ENCODE assay signal across 8 mouse cellular contexts in genomic region chr13:69740331-69741285, GRCm38 (mm10). TPM values are rescaled to one million over a fixed set of nuclear protein-coding genes. Genes with fewer than 3 reads are reported as not detected.
DNase-seq lines count a peak whose midpoint lies in the region; ATAC-seq lines count a peak whose summit lies in the region.

No protein-coding gene starts in this region.

- no peaks in the 10 kb centered on the region for H3K36me3 ChIP-seq in intestine, embryonic 15.5 days
- no peaks in the 10 kb centered on the region for H3K36me3 ChIP-seq in midbrain, embryonic 12.5 days
- no peaks in the 10 kb centered on the region for H3K36me3 ChIP-seq in stomach, embryonic 15.5 days

- WGBS in intestine, embryonic 15.5 days: 2% methylated on average over 29 of the region's 29 CpGs
- WGBS in midbrain, embryonic 12.5 days: 2% methylated on average over 29 of the region's 29 CpGs
- WGBS in stomach, embryonic 15.5 days: 2% methylated on average over 29 of the region's 29 CpGs

- peak overlapping the region; percentile 99 for H3K4me2 ChIP-seq in intestine, embryonic 15.5 days (replicated peaks)
- peak overlapping the region; percentile 89 for H3K4me2 ChIP-seq in midbrain, embryonic 12.5 days (replicated peaks)
- H3K4me2 ChIP-seq in stomach, embryonic 15.5 days: peak overlapping the region; percentile 97

- peak overlapping the region; percentile 60 for H3K4me3 ChIP-seq in intestine, embryonic 15.5 days (replicated peaks)
- peak overlapping the region; percentile 75 for H3K4me3 ChIP-seq in midbrain, embryonic 12.5 days
- peak overlapping the region; percentile 60 for H3K4me3 ChIP-seq in stomach, embryonic 15.5 days (replicated peaks)

- peaks cover 61% of the 10 kb centered on the region for H3K27me3 ChIP-seq in intestine, embryonic 15.5 days (replicated peaks)
- H3K27me3 ChIP-seq in midbrain, embryonic 12.5 days: peaks cover 50% of the 10 kb centered on the region
- H3K27me3 ChIP-seq in stomach, embryonic 15.5 days (replicated peaks): peaks cover 49% of the 10 kb centered on the region

- H3K27ac ChIP-seq in intestine, embryonic 15.5 days: no peak overlapping the region
- H3K27ac ChIP-seq in midbrain, embryonic 12.5 days (replicated peaks): peak overlapping the region; percentile 92
- no peak overlapping the region for H3K27ac ChIP-seq in stomach, embryonic 15.5 days

- peak overlapping the region; percentile 39 for H3K9ac ChIP-seq in intestine, embryonic 15.5 days
- H3K9ac ChIP-seq in midbrain, embryonic 12.5 days (replicated peaks): peak overlapping the region; percentile 59
- no peak overlapping the region for H3K9ac ChIP-seq in stomach, embryonic 15.5 days

- peaks cover 16% of the 10 kb centered on the region; the same call in 1 of the 2 replicates for H3K4me1 ChIP-seq in intestine, embryonic 15.5 days (replicated peaks)
- H3K4me1 ChIP-seq in midbrain, embryonic 12.5 days: peaks cover 16% of the 10 kb centered on the region
- H3K4me1 ChIP-seq in stomach, embryonic 15.5 days: peaks cover 19% of the 10 kb centered on the region; the same call in 1 of the 2 replicates

- DNase-seq in adrenal gland, postnatal 10 days: peak; percentile 67
- peak; percentile 81 to 85 for DNase-seq in cerebellum, postnatal 36 days
- DNase-seq in gastrocnemius, postnatal 25 days: peak; percentile 22
- DNase-seq in left cerebral cortex, adult 8-10 months (ENCODE audit: low spot score in 2 of 2): peak; percentile 56 to 69
- no peak for DNase-seq in spleen, postnatal 36 days (ENCODE audit: low spot score in 2 of 2)

- no peaks in the 10 kb centered on the region for H3K9me3 ChIP-seq in intestine, embryonic 15.5 days
- H3K9me3 ChIP-seq in midbrain, embryonic 12.5 days: no peaks in the 10 kb centered on the region
- H3K9me3 ChIP-seq in stomach, embryonic 15.5 days: no peaks in the 10 kb centered on the region

- ATAC-seq in intestine, embryonic 15.5 days: peak; percentile 39; the same call in 1 of the 2 replicates
- ATAC-seq in midbrain, embryonic 12.5 days (ENCODE audit: low FRiP score, low read depth): peak; percentile 42
- ATAC-seq in stomach, embryonic 15.5 days (ENCODE audit: insufficient read depth, low FRiP score, low read depth): peak; percentile 48; the same call in 1 of the 2 replicates

RNA-seq across cellular contexts. Expression of gene Ube2ql1, which starts 0.9 kb away (rescaled TPM):
- total RNA-seq in adrenal gland, postnatal 10 days (2021): 1 to 10 TPM; 1.6 to 1.7 TPM
- total RNA-seq in gastrocnemius, postnatal 25 days (2021): under 1 TPM; 0.27 to 0.64 TPM
- 0.14 and 0.21 TPM in 2 replicates for polyA plus RNA-seq in intestine, embryonic 15.5 days (2015; fragmentation: Nextera tagmentation; extraction: Ambion mirVana)
- total RNA-seq in left cerebral cortex, adult 8-10 months (2022): 100 to 1,000 TPM; 163 to 170 (median 167) TPM
- polyA plus RNA-seq in midbrain, embryonic 12.5 days (2016; fragmentation: Nextera tagmentation; extraction: Ambion mirVana): 7.7 and 9.6 TPM in 2 replicates
- polyA plus RNA-seq in stomach, embryonic 15.5 days (2015; fragmentation: Nextera tagmentation; extraction: Ambion mirVana): 0.24 and 0.32 TPM in 2 replicates

Comparison
In these comparisons a context has a peak if more than half of its experiments do, and no peak if none do; other contexts are left out.
1. DNase-seq: peak in adrenal gland, postnatal 10 days (single experiment), cerebellum, postnatal 36 days (2 of 2), gastrocnemius, postnatal 25 days (single experiment) and left cerebral cortex, adult 8-10 months (2 of 2); none in spleen, postnatal 36 days (0 of 2).
2. RNA of gene Ube2ql1, which starts 0.9 kb away (total RNA-seq): 163 to 170 TPM in left cerebral cortex, adult 8-10 months; 1.6 to 1.7 TPM in adrenal gland, postnatal 10 days and 0.27 to 0.64 TPM in gastrocnemius, postnatal 25 days; every median in the first group is over 10 times any median in the second.
3. Peak in every context shown above with its lines, with median percentiles within 50 percentile points of each other: ATAC-seq, H3K4me2 ChIP-seq and H3K4me3 ChIP-seq.